Mouse (Mus musculus) heart, adult 2 months (tissue): ENCODE results near the gene Mad1l1. TPM values are rescaled to one million over a fixed set of nuclear protein-coding genes. Genes with fewer than 3 reads are reported as not detected.

ENCODE experiments used
- DNase-seq, 2 experiments: peaks; one replicate each; pipeline ENCODE4 v3.0.0; 2021
- H3K27ac ChIP-seq: fragments of 200-600 bp; 2 replicates; pipeline ENCODE4 v1.8.1; 2022
- H3K27me3 ChIP-seq: fragments of 200-500 bp; 2 replicates; pipeline ENCODE4 v1.6.1; 2012; ENCODE audit warnings: mild to moderate bottlenecking, low read length, inconsistent platforms, mixed read lengths; ENCODE audit not compliant: control insufficient read depth, insufficient read depth
- H3K36me3 ChIP-seq: fragments of 200-500 bp; 2 replicates; pipeline ENCODE4 v1.6.1; 2012; ENCODE audit warnings: low read length, inconsistent platforms; ENCODE audit not compliant: control insufficient read depth, insufficient read depth
- H3K4me1 ChIP-seq: fragments of 200-500 bp; 2 replicates; pipeline ENCODE4 v1.6.1; 2011; ENCODE audit warnings: low read length; ENCODE audit not compliant: control insufficient read depth, insufficient read depth
- H3K4me3 ChIP-seq: fragments of 200-600 bp; 2 replicates; pipeline ENCODE4 v1.8.1; 2022
- H3K79me2 ChIP-seq: fragments of 200-500 bp; replicated peaks from 2 replicates; pipeline ENCODE4 v1.6.1; 2012; ENCODE audit warnings: mild to moderate bottlenecking, inconsistent platforms, low read length, moderate library complexity, mixed read lengths; ENCODE audit not compliant: control insufficient read depth, insufficient read depth
- H3K9ac ChIP-seq: fragments of 200-500 bp; 2 replicates; pipeline ENCODE4 v1.6.1; 2012; ENCODE audit warnings: low read depth, mild to moderate bottlenecking, control low read depth, inconsistent platforms, low read length, mixed read lengths
- CTCF ChIP-seq: fragments of 200-600 bp; IDR thresholded peaks from 2 replicates; pipeline ENCODE4 v1.8.1; 2022; ENCODE audit warnings: antibody characterized with exemption, mild to moderate bottlenecking, moderate library complexity
- EP300 ChIP-seq: fragments of 200-500 bp; IDR thresholded peaks from 2 replicates; pipeline ENCODE4 v1.6.1; 2011; ENCODE audit warnings: low read depth, low read length, control low read depth; ENCODE audit not compliant: insufficient read depth
- POLR2A ChIP-seq: fragments of 200-500 bp; IDR thresholded peaks from 2 replicates; pipeline ENCODE4 v1.6.1; 2011; ENCODE audit warnings: mild to moderate bottlenecking, low read depth, low read length, control low read depth; ENCODE audit not compliant: insufficient read depth
- WGBS: fragments of 180-500 bp; shearing (Covaris S2); methylation state at CpG from one replicate; pipeline ENCODE4 v1.1.7; 2018; 5-methylcytosine and 5-hydroxymethylcytosine counted together
- intact Hi-C: fragments of 180-260 bp; cut with DNase I; formaldehyde crosslinking; loops from one replicate; pipeline ENCODE4 v1.15.1; 2025
- polyA plus RNA-seq: library from polyadenylated mRNA; depleted of rRNA; stranded (reverse); fragments of >200 nt; gene quantifications from 2 replicates; pipeline ENCODE4 v1.2.3, GENCODE M21; 2012
- total RNA-seq, 2 experiments: library from RNA; stranded (reverse); gene quantifications; 2 replicates each; pipeline ENCODE4 v1.2.3; 2021

Gene Mad1l1
- total and polyA plus RNA-seq, 3 experiments: 9.4 to 12.2 (median 10.1) TPM

GRCm38 (mm10) chr5:140276779-140277178 lies 44.6 kb downstream of the Mad1l1 start:
- intact Hi-C loops: no loop called here
- Histone ChIP-seq H3K27me3 (no peaks in the 10 kb centered on the region), H3K4me3 (no peak overlapping the region), H3K9ac (no peak overlapping the region), H3K79me2 (no peaks in the 10 kb centered on the region), H3K27ac (no peak overlapping the region), H3K4me1 (no peaks in the 10 kb centered on the region), H3K36me3 (no peaks in the 10 kb centered on the region)
- DNase-seq: no peak
- WGBS: 78% methylated on average over 6 of the region's 6 CpGs
- no peak for TF ChIP-seq POLR2A
- TF ChIP-seq CTCF: no peak
- TF ChIP-seq EP300: no peak

DNA sequence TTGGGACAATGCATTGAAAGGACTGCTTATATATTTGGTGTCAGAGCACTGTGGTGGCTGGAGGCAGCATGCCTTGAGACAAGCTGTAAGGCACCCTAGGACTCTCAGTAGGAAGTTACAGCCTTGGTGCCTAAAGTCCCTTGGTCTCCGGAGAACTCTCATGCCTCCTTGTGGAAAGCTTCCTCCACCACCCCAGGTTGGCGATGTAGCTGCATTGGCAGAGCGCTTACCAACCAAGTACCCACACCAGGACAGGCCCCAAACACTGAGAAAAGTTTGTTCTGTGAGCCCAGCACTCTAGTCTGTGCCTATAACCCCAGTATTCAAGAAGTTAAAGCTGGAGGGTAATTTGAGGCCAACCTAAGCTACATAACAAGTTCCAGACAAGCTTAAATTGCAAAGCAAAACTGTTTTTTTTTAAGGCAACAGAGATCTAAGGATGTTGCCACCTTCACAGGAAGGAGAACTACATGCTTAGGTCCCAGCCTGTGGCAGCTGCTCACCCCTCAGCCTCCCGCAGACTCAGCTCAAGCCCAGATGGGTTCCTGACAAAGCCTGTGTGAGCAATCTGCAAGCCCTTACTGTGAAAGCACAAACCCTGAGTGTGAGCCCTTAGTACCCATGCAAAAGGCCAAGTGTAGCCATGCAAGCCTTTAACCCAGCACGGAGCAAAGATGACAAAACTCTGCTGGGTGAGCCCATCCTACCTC lies 50.2 kb downstream of the Mad1l1 start:
- H3K27me3 ChIP-seq: no peaks in the 10 kb centered on the region
- H3K27ac ChIP-seq: no peak overlapping the region
- no peak for DNase-seq
- TF ChIP-seq CTCF (peak; percentile 19), EP300 (no peak), POLR2A (no peak)
- no peaks in the 10 kb centered on the region for H3K79me2 ChIP-seq
- intact Hi-C loops: no loop called here
- H3K4me1 ChIP-seq: no peaks in the 10 kb centered on the region
- no peaks in the 10 kb centered on the region for H3K36me3 ChIP-seq
- H3K4me3 ChIP-seq: no peak overlapping the region
- 88% methylated on average over 5 of the region's 5 CpGs for WGBS
- H3K9ac ChIP-seq: no peak overlapping the region

DNA sequence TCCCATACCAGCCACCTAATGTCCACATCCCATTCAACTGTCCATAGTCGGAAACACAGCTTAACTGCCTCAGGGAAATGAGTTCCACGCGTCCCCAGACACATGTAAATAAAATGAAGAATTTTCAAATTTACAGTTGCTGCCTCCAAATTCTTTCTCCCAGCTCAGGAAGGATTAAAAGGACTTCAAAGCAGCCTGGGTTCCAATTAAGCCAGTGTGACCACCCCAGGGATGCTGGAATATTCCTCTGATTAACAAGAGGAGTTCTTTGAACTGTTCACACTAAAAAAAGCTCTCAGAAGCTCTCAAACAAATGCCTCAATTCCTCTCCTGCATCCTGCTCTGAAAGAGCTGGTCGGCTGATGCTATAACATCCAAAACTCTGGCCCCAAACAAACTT lies 53.0 kb downstream of the Mad1l1 start:
- Histone ChIP-seq H3K4me1 (peaks cover 13% of the 10 kb centered on the region), H3K36me3 (no peaks in the 10 kb centered on the region), H3K27me3 (no peaks in the 10 kb centered on the region), H3K9ac (no peak overlapping the region), H3K4me3 (no peak overlapping the region), H3K79me2 (no peaks in the 10 kb centered on the region), H3K27ac (no peak overlapping the region)
- no peak for TF ChIP-seq CTCF
- no peak for DNase-seq
- WGBS: 83% methylated on average over 4 of the region's 4 CpGs
- intact Hi-C loops: no loop called here

DNA sequence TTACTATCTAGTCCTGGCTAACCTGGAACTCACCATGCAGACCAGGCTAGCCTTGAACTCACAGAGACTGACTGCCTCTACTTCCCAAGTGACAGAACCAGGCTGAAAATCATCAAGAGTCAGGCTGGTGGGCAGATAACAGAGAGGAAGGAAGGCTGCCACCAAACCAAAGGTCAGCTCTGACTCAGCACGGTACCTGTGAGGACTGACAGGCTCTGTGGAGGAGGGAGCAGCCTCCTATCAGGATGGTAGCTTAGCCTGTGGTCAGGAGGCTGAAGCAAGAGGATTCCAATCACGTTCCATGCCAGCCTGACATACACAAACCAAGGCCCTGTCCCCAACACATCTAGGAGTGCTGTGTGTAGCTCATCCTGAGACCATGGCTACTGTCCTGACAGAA lies 54.3 kb downstream of the Mad1l1 start:
- H3K9ac ChIP-seq: no peak overlapping the region
- no peak for DNase-seq
- no peak overlapping the region for H3K4me3 ChIP-seq
- no peaks in the 10 kb centered on the region for H3K79me2 ChIP-seq
- intact Hi-C loops: no loop called here
- no peaks in the 10 kb centered on the region for H3K36me3 ChIP-seq
- no peak for TF ChIP-seq CTCF
- TF ChIP-seq POLR2A: no peak
- TF ChIP-seq EP300: no peak
- no peak overlapping the region for H3K27ac ChIP-seq
- no peaks in the 10 kb centered on the region for H3K27me3 ChIP-seq
- 86% methylated on average over 2 of the region's 2 CpGs for WGBS
- H3K4me1 ChIP-seq: peaks cover 13% of the 10 kb centered on the region

DNA sequence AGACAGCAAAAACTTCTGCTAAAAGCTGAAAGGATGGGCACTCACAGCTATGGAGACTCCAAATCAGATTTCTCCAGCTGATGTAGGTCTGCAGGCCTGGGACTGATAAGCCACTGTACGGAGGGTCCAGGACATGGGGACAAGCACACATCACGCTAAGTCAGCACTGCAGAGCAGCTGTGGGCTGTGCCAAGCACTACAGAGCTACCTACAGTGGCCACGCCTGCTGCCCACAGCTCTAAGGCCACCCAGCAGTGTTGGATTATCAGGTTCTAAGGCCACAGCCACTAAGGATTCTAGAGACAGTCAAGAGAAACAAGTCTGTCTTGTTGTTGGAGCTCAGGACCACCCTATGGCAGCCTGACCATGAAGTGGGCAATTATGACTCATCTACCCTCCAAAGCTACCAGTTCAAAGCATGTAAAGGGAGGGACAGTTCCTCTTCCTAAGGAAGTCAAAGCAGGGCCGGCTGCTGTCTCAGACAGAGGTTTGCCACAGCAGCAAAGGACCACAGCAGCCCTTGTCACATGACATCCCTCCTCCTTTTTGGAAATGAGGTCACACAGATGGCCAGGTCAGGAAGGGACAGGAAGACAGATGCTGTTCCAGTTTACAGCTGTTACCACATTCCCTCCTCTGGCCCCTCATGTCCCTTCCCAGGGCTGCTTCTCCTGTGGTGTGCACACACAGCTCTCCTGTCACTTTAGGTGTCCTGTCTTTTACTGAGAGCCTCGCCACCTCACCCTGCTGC lies 56.4 kb downstream of the Mad1l1 start:
- peak overlapping the region; percentile 64 for H3K27ac ChIP-seq
- intact Hi-C loops: no loop called here

More for the DNA sequence above, 56.4 kb downstream of the Mad1l1 start:
- 59% methylated on average over 5 of the region's 5 CpGs for WGBS
- TF ChIP-seq POLR2A (0 out of 2 replicates have a peak, but pooled peaks have one; percentile 13), EP300 (0 out of 2 replicates have a peak, but pooled peaks have one; percentile 35), CTCF (no peak)
- Histone ChIP-seq H3K36me3 (no peaks in the 10 kb centered on the region), H3K9ac (peak overlapping the region; percentile 10; the same call in 1 of the 2 replicates), H3K79me2 (no peaks in the 10 kb centered on the region), H3K4me1 (peaks cover 13% of the 10 kb centered on the region), H3K4me3 (no peak overlapping the region), H3K27me3 (no peaks in the 10 kb centered on the region)
- DNase-seq: peak; percentile 47 to 59
